Mouse (Mus musculus) kidney, embryonic 15.5 days (tissue): Measurements from ENCODE around the gene Gstm5. TPM values are rescaled to one million over a fixed set of nuclear protein-coding genes. Genes with fewer than 3 reads are reported as not detected.
"Not testable (repeated sequence)": the region's sequence is repeated elsewhere in the genome, so short reads cannot be mapped to it uniquely, and the experiment has no call there.

Experiments used
- ATAC-seq: fragments of 200-750 bp; cut with Nextera tagmentation; replicated peaks from 2 replicates; pipeline ENCODE4 v1.8.0; 2017; ENCODE audit warnings: moderate TSS enrichment; ENCODE audit not compliant: low FRiP score
- H3K27ac ChIP-seq: fragments of 300-500 bp; sonication (generic); 2 replicates; pipeline ENCODE4 v1.5.1; 2015; ENCODE audit warnings: mild to moderate bottlenecking, inconsistent platforms
- H3K27me3 ChIP-seq: fragments of 300-500 bp; sonication (generic); 2 replicates; pipeline ENCODE4 v1.6.1; 2015; ENCODE audit warnings: inconsistent platforms
- H3K36me3 ChIP-seq: fragments of 300-500 bp; sonication (generic); 2 replicates; pipeline ENCODE4 v1.6.1; 2015; ENCODE audit warnings: inconsistent platforms
- H3K4me1 ChIP-seq: fragments of 300-500 bp; sonication (generic); 2 replicates; pipeline ENCODE4 v1.6.1; 2015; ENCODE audit warnings: inconsistent platforms
- H3K4me2 ChIP-seq: fragments of 300-500 bp; sonication (generic); 2 replicates; pipeline ENCODE4 v1.6.1; 2015; ENCODE audit warnings: moderate library complexity, mild to moderate bottlenecking, inconsistent platforms
- H3K4me3 ChIP-seq: fragments of 300-500 bp; sonication (generic); replicated peaks from 2 replicates; pipeline ENCODE4 v1.5.1; 2015; ENCODE audit warnings: mild to moderate bottlenecking, inconsistent platforms
- H3K9ac ChIP-seq: fragments of 300-500 bp; sonication (generic); 2 replicates; pipeline ENCODE4 v1.6.1; 2015; ENCODE audit warnings: mild to moderate bottlenecking, inconsistent platforms
- H3K9me3 ChIP-seq: fragments of 300-500 bp; sonication (generic); replicated peaks from 2 replicates; pipeline ENCODE4 v1.6.1; 2016; ENCODE audit warnings: inconsistent platforms
- WGBS: fragments of 180-500 bp; shearing (Covaris S2); methylation state at CpG from one replicate; pipeline ENCODE4 v1.1.7; 2015; ENCODE audit warnings: mixed read lengths; 5-methylcytosine and 5-hydroxymethylcytosine counted together
- polyA plus RNA-seq: library from polyadenylated mRNA; unstranded; fragments of >200 nt; fragmentation: Nextera tagmentation; extraction: Ambion mirVana; gene quantifications from 2 replicates; pipeline ENCODE4 v1.2.1, GENCODE M21; 2015

The Gstm5 gene
- polyA plus RNA-seq, 1 experiment from 2014 or later: 169 TPM

DNA sequence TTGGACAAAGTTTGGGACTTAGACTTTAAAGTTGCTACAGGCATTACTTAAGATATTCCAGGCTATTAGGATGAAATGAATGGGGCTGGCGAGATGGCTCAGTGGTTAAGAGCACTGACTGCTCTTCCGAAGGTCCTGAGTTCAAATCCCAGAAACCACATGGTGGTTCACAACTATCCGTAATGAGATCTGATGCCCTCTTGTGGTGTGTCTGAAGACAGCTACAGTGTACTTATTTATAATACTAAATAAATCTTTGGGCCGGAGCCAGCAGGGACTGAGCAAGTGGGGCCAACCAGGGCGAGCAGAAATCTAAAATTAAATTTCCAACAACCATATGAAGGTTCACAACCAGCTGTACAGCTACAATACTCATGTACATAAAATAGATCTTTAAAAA lies 34.1 kb upstream of the Gstm5 start:
- H3K27me3 ChIP-seq, H3K4me2 ChIP-seq, H3K27ac ChIP-seq, H3K4me3 ChIP-seq, H3K9ac ChIP-seq, ATAC-seq, H3K36me3 ChIP-seq, H3K4me1 ChIP-seq, H3K9me3 ChIP-seq: not testable (repeated sequence)
- 74% methylated on average over 5 of the region's 5 CpGs for WGBS

- Histone ChIP-seq H3K36me3 (no peaks in the 10 kb centered on the region), H3K4me2 (no peak overlapping the region), H3K4me1 (0 out of 2 replicates have a peak, but pooled peaks cover 6% of the 10 kb centered on the region), H3K9me3 (no peaks in the 10 kb centered on the region), H3K27me3 (0 out of 2 replicates have a peak, but pooled peaks cover 4% of the 10 kb centered on the region), H3K27ac (no peak overlapping the region), H3K4me3 (no peak overlapping the region), H3K9ac (no peak overlapping the region)
- no peak for ATAC-seq
- 56% methylated on average over 2 of the region's 2 CpGs for WGBS
Observed at GRCm38 (mm10) chr3:107862471-107862870, 33.1 kb upstream of the Gstm5 start.

DNA sequence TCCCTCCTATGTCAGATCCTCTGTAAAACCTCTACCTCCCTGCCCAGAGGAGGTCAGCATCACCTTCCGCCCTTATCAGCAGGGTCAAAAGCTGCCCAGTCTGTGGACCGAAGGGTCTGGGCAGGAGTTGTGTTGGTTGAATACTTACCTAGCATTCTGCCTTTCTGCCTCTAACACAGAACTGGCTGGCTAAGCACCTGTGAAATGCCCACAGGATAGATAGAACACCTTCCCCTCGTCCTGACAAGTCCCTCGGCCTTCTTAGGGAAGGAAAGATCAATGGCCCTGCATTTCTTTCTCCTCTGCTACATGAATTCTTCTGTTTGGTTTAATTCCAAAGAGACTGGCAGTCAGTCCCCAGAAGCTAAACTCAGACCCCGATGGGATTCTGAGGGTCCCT lies 32.1 kb upstream of the Gstm5 start:
- no peaks in the 10 kb centered on the region for H3K36me3 ChIP-seq
- no peaks in the 10 kb centered on the region for H3K9me3 ChIP-seq
- ATAC-seq: no peak
- H3K27me3 ChIP-seq: 0 out of 2 replicates have a peak, but pooled peaks cover 4% of the 10 kb centered on the region
- H3K4me2 ChIP-seq: no peak overlapping the region
- H3K9ac ChIP-seq: no peak overlapping the region
- H3K4me3 ChIP-seq: no peak overlapping the region
- H3K27ac ChIP-seq: no peak overlapping the region
- H3K4me1 ChIP-seq: 0 out of 2 replicates have a peak, but pooled peaks cover 6% of the 10 kb centered on the region
- 82% methylated on average over 5 of the region's 5 CpGs for WGBS

- H3K4me3 ChIP-seq: no peak overlapping the region
- H3K27me3 ChIP-seq: 0 out of 2 replicates have a peak, but pooled peaks cover 4% of the 10 kb centered on the region
- no peak overlapping the region for H3K4me2 ChIP-seq
- no peak overlapping the region for H3K27ac ChIP-seq
- peak; percentile 68 for ATAC-seq
- WGBS: 9% methylated on average over 2 of the region's 2 CpGs
- H3K9me3 ChIP-seq: no peaks in the 10 kb centered on the region
- H3K36me3 ChIP-seq: no peaks in the 10 kb centered on the region
- no peak overlapping the region for H3K9ac ChIP-seq
- peaks cover 9% of the 10 kb centered on the region for H3K4me1 ChIP-seq
Observed at GRCm38 (mm10) chr3:107863898-107864603, 31.6 kb upstream of the Gstm5 start.

- Histone ChIP-seq H3K4me1 (peaks cover 10% of the 10 kb centered on the region), H3K9me3 (no peaks in the 10 kb centered on the region), H3K36me3 (no peaks in the 10 kb centered on the region), H3K27ac (peak overlapping the region; percentile 37; the same call in 1 of the 2 replicates), H3K4me2 (no peak overlapping the region), H3K9ac (no peak overlapping the region), H3K4me3 (no peak overlapping the region), H3K27me3 (0 out of 2 replicates have a peak, but pooled peaks cover 4% of the 10 kb centered on the region)
- 60% methylated on average over 10 of the region's 10 CpGs for WGBS
- ATAC-seq: no peak
Observed at GRCm38 (mm10) chr3:107865364-107866091, 30.1 kb upstream of the Gstm5 start.

DNA sequence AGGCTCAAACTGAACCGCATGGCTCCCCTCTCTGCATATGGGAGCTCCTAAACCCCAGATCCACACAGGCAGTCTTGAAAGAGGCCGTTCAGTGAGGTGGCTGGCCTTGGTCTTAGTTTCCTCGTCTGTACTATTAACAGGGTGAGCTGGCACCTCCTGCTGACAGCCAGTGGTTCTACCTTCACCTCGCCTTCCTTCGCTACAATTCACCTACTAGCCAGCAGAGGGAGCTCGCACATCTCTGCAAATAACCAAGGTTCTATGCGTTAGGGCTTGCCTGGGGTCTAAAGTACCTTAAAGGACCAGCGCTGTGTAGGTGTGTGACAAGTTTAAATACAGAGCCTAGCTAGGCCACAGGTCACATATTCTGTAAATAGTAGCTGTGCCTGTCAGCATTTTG lies 28.5 kb upstream of the Gstm5 start:
- H3K9me3 ChIP-seq: no peaks in the 10 kb centered on the region
- H3K9ac ChIP-seq: no peak overlapping the region
- no peak overlapping the region for H3K4me2 ChIP-seq
- 5% methylated on average over 8 of the region's 8 CpGs for WGBS
- ATAC-seq: peak; percentile 61
- no peak overlapping the region for H3K27ac ChIP-seq
- peaks cover 10% of the 10 kb centered on the region for H3K4me1 ChIP-seq
- 0 out of 2 replicates have a peak, but pooled peaks cover 4% of the 10 kb centered on the region for H3K27me3 ChIP-seq
- no peak overlapping the region for H3K4me3 ChIP-seq
- H3K36me3 ChIP-seq: no peaks in the 10 kb centered on the region

DNA sequence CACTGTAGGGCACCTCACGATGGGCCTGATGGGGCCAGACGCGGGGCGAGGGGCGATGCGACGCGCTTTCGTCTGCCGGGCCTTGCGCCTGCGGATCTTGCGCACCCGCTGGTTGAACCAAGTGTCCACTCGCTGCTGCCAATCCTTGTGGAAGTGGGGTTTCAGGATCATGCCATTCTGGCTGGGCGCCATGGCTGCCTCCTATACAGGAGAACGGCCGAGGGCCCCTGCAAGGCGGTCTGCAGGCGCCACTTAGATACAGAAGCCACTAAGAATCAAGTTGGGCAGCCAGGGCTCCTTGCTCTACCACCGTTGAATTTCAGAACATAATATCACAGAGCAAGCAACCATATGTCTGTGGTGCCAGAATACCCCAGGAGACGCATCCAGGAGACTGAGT lies 27.2 kb upstream of the Gstm5 start:
- WGBS: 95% methylated on average over 22 of the region's 22 CpGs
- Histone ChIP-seq H3K27ac (no peak overlapping the region), H3K9me3 (no peaks in the 10 kb centered on the region), H3K9ac (no peak overlapping the region), H3K27me3 (0 out of 2 replicates have a peak, but pooled peaks cover 4% of the 10 kb centered on the region), H3K36me3 (no peaks in the 10 kb centered on the region), H3K4me3 (no peak overlapping the region), H3K4me2 (no peak overlapping the region), H3K4me1 (peaks cover 10% of the 10 kb centered on the region)
- ATAC-seq: no peak

DNA sequence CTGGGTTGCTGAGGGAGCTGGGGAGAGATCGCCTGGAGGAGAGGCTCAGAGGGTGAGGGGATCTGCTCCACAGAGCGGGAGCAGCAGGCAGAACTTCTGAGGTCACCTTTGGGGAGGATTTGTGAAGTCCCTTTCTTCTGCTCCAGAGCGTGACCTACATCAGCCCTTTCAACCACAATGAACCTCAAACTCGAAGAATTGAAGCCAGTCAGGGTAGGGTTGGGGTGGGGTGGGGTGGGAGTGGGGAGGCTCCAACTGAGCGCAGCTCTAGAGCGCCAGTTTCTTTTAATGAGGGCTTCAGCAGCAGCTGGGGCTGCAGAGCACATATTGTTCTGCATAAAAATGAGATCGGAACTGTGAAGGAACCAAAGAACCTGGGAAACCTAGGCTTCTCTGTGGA lies 26.5 kb upstream of the Gstm5 start:
- peaks cover 10% of the 10 kb centered on the region for H3K4me1 ChIP-seq
- no peak overlapping the region for H3K4me3 ChIP-seq
- H3K36me3 ChIP-seq: no peaks in the 10 kb centered on the region
- 0 out of 2 replicates have a peak overlapping the region, but pooled peaks have one; percentile 19 for H3K9ac ChIP-seq
- no peaks in the 10 kb centered on the region for H3K9me3 ChIP-seq
- H3K27me3 ChIP-seq: 0 out of 2 replicates have a peak, but pooled peaks cover 4% of the 10 kb centered on the region
- H3K27ac ChIP-seq: no peak overlapping the region
- no peak overlapping the region for H3K4me2 ChIP-seq
- WGBS: 41% methylated on average over 7 of the region's 7 CpGs
- ATAC-seq: no peak

- Histone ChIP-seq H3K9ac (no peak overlapping the region), H3K9me3 (no peaks in the 10 kb centered on the region), H3K4me2 (no peak overlapping the region), H3K36me3 (no peaks in the 10 kb centered on the region), H3K27ac (no peak overlapping the region), H3K4me3 (no peak overlapping the region), H3K27me3 (0 out of 2 replicates have a peak, but pooled peaks cover 4% of the 10 kb centered on the region), H3K4me1 (peaks cover 10% of the 10 kb centered on the region)
- 68% methylated on average over 4 of the region's 4 CpGs for WGBS
- no peak for ATAC-seq
Observed at GRCm38 (mm10) chr3:107869925-107870324, 25.7 kb upstream of the Gstm5 start.

DNA sequence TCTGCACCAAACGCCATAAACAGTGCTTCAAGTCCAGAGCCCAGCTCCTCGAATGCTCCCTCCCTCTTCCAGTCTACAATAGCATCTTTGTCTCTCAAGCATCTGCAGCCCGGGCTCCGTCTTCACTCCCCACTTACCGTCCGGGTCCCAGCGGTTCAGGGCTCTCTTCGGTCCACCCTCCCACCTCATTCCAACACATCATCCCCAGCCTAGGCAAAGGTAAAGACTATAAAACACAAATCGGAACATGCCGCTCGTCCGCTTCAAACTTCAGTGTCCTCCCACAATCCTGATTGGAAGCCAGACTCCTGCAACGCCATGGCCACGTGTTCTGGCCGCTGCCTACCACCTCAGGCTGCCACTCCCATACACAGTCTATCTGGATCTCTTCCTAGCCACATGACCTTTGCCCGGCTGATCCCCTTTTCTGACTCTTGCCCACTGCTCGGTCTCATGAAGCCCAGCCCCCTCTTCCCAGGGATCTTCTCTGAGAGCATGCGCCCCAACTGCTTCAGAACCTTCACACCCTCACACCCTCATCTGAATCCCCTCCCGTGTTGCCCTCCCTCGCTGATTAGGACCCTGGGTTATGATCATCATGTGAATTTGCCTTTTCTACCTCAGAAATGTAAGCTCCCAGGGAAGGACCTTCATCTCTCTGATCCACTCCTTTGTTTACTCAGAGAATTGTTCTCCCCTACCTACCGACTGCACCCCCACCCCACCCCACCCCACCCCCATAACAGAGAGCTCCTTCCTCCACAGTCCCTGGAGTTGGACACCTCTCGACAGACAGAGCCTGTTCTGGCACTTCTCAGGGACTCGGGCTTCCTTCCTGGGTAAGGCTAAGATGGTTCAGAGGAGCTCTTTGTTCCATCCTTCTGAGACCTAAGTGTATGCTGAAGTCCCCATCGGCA lies 22.0 kb upstream of the Gstm5 start:
- H3K27me3 ChIP-seq: no peaks in the 10 kb centered on the region
- H3K4me3 ChIP-seq: no peak overlapping the region
- 73% methylated on average over 24 of the region's 24 CpGs for WGBS
- H3K27ac ChIP-seq: no peak overlapping the region
- ATAC-seq: no peak
- H3K36me3 ChIP-seq: no peaks in the 10 kb centered on the region
- peaks cover 4% of the 10 kb centered on the region for H3K4me1 ChIP-seq
- H3K9me3 ChIP-seq: no peaks in the 10 kb centered on the region
- H3K9ac ChIP-seq: no peak overlapping the region
- H3K4me2 ChIP-seq: no peak overlapping the region

DNA sequence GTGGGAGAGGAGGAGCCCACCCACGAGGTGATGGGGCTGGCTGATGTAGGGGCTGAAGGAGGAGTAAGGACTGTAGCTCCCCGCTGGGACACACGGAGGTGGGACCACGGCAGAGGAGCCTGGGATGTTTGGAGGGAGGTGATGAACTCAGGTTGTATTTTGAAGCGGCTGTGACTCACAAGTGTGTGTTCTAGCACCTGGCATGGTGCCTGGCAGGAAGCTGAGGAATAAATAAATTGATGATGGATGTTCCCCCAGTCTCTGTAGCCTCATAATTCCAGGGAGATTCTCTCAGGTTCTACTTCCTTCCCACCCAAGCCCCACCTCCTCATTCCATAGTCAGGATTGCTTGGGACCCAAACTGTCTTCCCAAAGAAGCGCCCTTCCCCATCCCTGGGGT lies 20.4 kb upstream of the Gstm5 start:
- Histone ChIP-seq H3K9me3 (no peaks in the 10 kb centered on the region), H3K9ac (no peak overlapping the region), H3K27me3 (no peaks in the 10 kb centered on the region), H3K27ac (no peak overlapping the region), H3K4me1 (no peaks in the 10 kb centered on the region), H3K4me2 (no peak overlapping the region), H3K4me3 (no peak overlapping the region), H3K36me3 (no peaks in the 10 kb centered on the region)
- WGBS: 52% methylated on average over 6 of the region's 6 CpGs
- no peak for ATAC-seq
